Mouse (Mus musculus): Measurements from ENCODE around the gene Syne2.

Gene Syne2

GRCm38 (mm10) chr12:75924852-75925251 lies 106.9 kb downstream of the Syne2 start:
- DNase-seq (ENCODE audit: low spot score in 2 of 2) = no peak

GRCm38 (mm10) chr12:75927596-75927995 lies 109.7 kb downstream of the Syne2 start:
- no peak for DNase-seq (ENCODE audit: low spot score in 2 of 2)

- no peak for DNase-seq (ENCODE audit: low spot score in 2 of 2)
These were observed 115.6 kb downstream of the Syne2 start for GRCm38 (mm10) chr12:75933561-75933960.

GRCm38 (mm10) chr12:75951328-75951727 lies 133.4 kb downstream of the Syne2 start:
- peak in 1 of 2 experiments; percentile 69 for DNase-seq (ENCODE audit: low spot score in 2 of 2)

GRCm38 (mm10) chr12:75952011-75952410 lies 134.1 kb downstream of the Syne2 start:
- no peak for DNase-seq (ENCODE audit: low spot score in 2 of 2)

GRCm38 (mm10) chr12:75966441-75967195 lies 148.7 kb downstream of the Syne2 start:
- DNase-seq (ENCODE audit: low spot score in 2 of 2) = no peak

- DNase-seq (ENCODE audit: low spot score in 2 of 2) = no peak
These were observed 161.1 kb downstream of the Syne2 start for GRCm38 (mm10) chr12:75979079-75979478.

GRCm38 (mm10) chr12:75983336-75983735 lies 165.4 kb downstream of the Syne2 start:
- no peak for DNase-seq (ENCODE audit: low spot score in 2 of 2)

GRCm38 (mm10) chr12:75992226-75992858 lies 174.4 kb downstream of the Syne2 start:
- DNase-seq (ENCODE audit: low spot score in 2 of 2) = no peak

GRCm38 (mm10) chr12:75992946-75993345 lies 175.0 kb downstream of the Syne2 start:
- DNase-seq (ENCODE audit: low spot score in 2 of 2) = no peak

- no peak for DNase-seq (ENCODE audit: low spot score in 2 of 2)
These were observed 177.2 kb downstream of the Syne2 start for GRCm38 (mm10) chr12:75995086-75995485.

- no peak for DNase-seq (ENCODE audit: low spot score in 2 of 2)
These were observed 179.6 kb downstream of the Syne2 start for GRCm38 (mm10) chr12:75997547-75997946.

GRCm38 (mm10) chr12:75998416-75998815 lies 180.5 kb downstream of the Syne2 start:
- DNase-seq (ENCODE audit: low spot score in 2 of 2) = no peak

- peak in 1 of 2 experiments; percentile 9 for DNase-seq (ENCODE audit: low spot score in 2 of 2)
These were observed 186.8 kb downstream of the Syne2 start for GRCm38 (mm10) chr12:76004697-76005249.

GRCm38 (mm10) chr12:76008991-76009390 lies 191.1 kb downstream of the Syne2 start:
- DNase-seq (ENCODE audit: low spot score in 2 of 2) = no peak

GRCm38 (mm10) chr12:76012789-76013188 lies 194.9 kb downstream of the Syne2 start:
- DNase-seq (ENCODE audit: low spot score in 2 of 2) = no peak

GRCm38 (mm10) chr12:76013480-76013879 lies 195.5 kb downstream of the Syne2 start:
- no peak for DNase-seq (ENCODE audit: low spot score in 2 of 2)

GRCm38 (mm10) chr12:76015026-76015425 lies 197.1 kb downstream of the Syne2 start:
- DNase-seq (ENCODE audit: low spot score in 2 of 2) = no peak

- peak in 1 of 2 experiments; percentile 3 for DNase-seq (ENCODE audit: low spot score in 2 of 2)
These were observed 197.6 kb downstream of the Syne2 start for GRCm38 (mm10) chr12:76015489-76015888.

- DNase-seq (ENCODE audit: low spot score in 2 of 2) = peak; percentile 31 to 80
These were observed 198.5 kb downstream of the Syne2 start for GRCm38 (mm10) chr12:76016123-76017101.

GRCm38 (mm10) chr12:76018640-76019039 lies 200.7 kb downstream of the Syne2 start:
- DNase-seq (ENCODE audit: low spot score in 2 of 2) = no peak

- no peak for DNase-seq (ENCODE audit: low spot score in 2 of 2)
These were observed 224.4 kb downstream of the Syne2 start for GRCm38 (mm10) chr12:76042301-76042700.
